Mouse (Mus musculus): ENCODE data around the gene 1810062G17Rik. TPM values are rescaled to one million over a fixed set of nuclear protein-coding genes. Genes with fewer than 3 reads are reported as not detected.

Gene 1810062G17Rik
- polyA plus RNA-seq, 1 experiment from 2014 or later, result 4.9 TPM

- WGBS, result 87% methylated on average over 7 of the region's 7 CpGs
- ATAC-seq (replicated peaks; ENCODE audit: low FRiP score, low read depth), result no peak
- H3K36me3 ChIP-seq (ENCODE audit: insufficient read depth, low read length), result peaks cover 45% of the 10 kb centered on the region; the same call in 1 of the 2 replicates
These were observed 15.0 kb upstream of the 1810062G17Rik start for GRCm38 (mm10) chr3:36460717-36461116.

GRCm38 (mm10) chr3:36461819-36462218 lies 13.9 kb upstream of the 1810062G17Rik start:
- H3K9me3 ChIP-seq (replicated peaks; ENCODE audit: low read length), result no peaks in the 10 kb centered on the region
- H3K4me1 ChIP-seq (replicated peaks; ENCODE audit: insufficient read depth, low read length), result no peaks in the 10 kb centered on the region
- WGBS, result 85% methylated on average over 5 of the region's 5 CpGs
- H3K4me3 ChIP-seq (replicated peaks; ENCODE audit: low read depth, low read length), result no peak overlapping the region
- H3K36me3 ChIP-seq (ENCODE audit: insufficient read depth, low read length), result peaks cover 41% of the 10 kb centered on the region; the same call in 1 of the 2 replicates
- DNase-seq (ENCODE audit: low spot score), result no peak
- no peak overlapping the region for H3K4me2 ChIP-seq (ENCODE audit: low read length)
- no peak overlapping the region for H3K27ac ChIP-seq
- no peak overlapping the region for H3K9ac ChIP-seq (ENCODE audit: low read depth, low read length)
- no peaks in the 10 kb centered on the region for H3K27me3 ChIP-seq (ENCODE audit: insufficient read depth, low read length)
- TF ChIP-seq CTCF (IDR thresholded peaks at IDR 0.05; ENCODE audit: low read depth), result no peak
- ATAC-seq (replicated peaks; ENCODE audit: low FRiP score, low read depth), result no peak

More at GRCm38 (mm10) chr3:36460717-36461116, 15.0 kb upstream of the 1810062G17Rik start:
- H3K27ac ChIP-seq, result no peak overlapping the region
- no peak for TF ChIP-seq CTCF (IDR thresholded peaks at IDR 0.05; ENCODE audit: low read depth)
- H3K9ac ChIP-seq (ENCODE audit: low read depth, low read length), result no peak overlapping the region
- H3K4me3 ChIP-seq (replicated peaks; ENCODE audit: low read depth, low read length), result no peak overlapping the region
- H3K4me1 ChIP-seq (replicated peaks; ENCODE audit: insufficient read depth, low read length), result no peaks in the 10 kb centered on the region
- H3K9me3 ChIP-seq (replicated peaks; ENCODE audit: low read length), result no peaks in the 10 kb centered on the region
- H3K27me3 ChIP-seq (ENCODE audit: insufficient read depth, low read length), result no peaks in the 10 kb centered on the region
- H3K4me2 ChIP-seq (ENCODE audit: low read length), result no peak overlapping the region
- no peak for DNase-seq (ENCODE audit: low spot score)

GRCm38 (mm10) chr3:36462348-36462747 lies 13.4 kb upstream of the 1810062G17Rik start:
- DNase-seq (ENCODE audit: low spot score), result no peak
- no peak overlapping the region for H3K9ac ChIP-seq (ENCODE audit: low read depth, low read length)
- no peak for TF ChIP-seq CTCF (IDR thresholded peaks at IDR 0.05; ENCODE audit: low read depth)
- H3K27ac ChIP-seq, result no peak overlapping the region
- H3K9me3 ChIP-seq (replicated peaks; ENCODE audit: low read length), result no peaks in the 10 kb centered on the region
- no peaks in the 10 kb centered on the region for H3K27me3 ChIP-seq (ENCODE audit: insufficient read depth, low read length)
- no peak overlapping the region for H3K4me2 ChIP-seq (ENCODE audit: low read length)
- ATAC-seq (replicated peaks; ENCODE audit: low FRiP score, low read depth), result no peak
- no peaks in the 10 kb centered on the region for H3K4me1 ChIP-seq (replicated peaks; ENCODE audit: insufficient read depth, low read length)
- peaks cover 41% of the 10 kb centered on the region; the same call in 1 of the 2 replicates for H3K36me3 ChIP-seq (ENCODE audit: insufficient read depth, low read length)
- 18% methylated on average over 1 of the region's 1 CpGs for WGBS
- H3K4me3 ChIP-seq (replicated peaks; ENCODE audit: low read depth, low read length), result no peak overlapping the region

GRCm38 (mm10) chr3:36465538-36465937 lies 10.2 kb upstream of the 1810062G17Rik start:
- no peaks in the 10 kb centered on the region for H3K4me1 ChIP-seq (replicated peaks; ENCODE audit: insufficient read depth, low read length)
- no peak overlapping the region for H3K9ac ChIP-seq (ENCODE audit: low read depth, low read length)
- WGBS, result 71% methylated on average over 7 of the region's 7 CpGs
- no peak for DNase-seq (ENCODE audit: low spot score)
- H3K27ac ChIP-seq, result no peak overlapping the region
- no peak overlapping the region for H3K4me3 ChIP-seq (replicated peaks; ENCODE audit: low read depth, low read length)
- peaks cover 27% of the 10 kb centered on the region; the same call in 1 of the 2 replicates for H3K36me3 ChIP-seq (ENCODE audit: insufficient read depth, low read length)
- no peak for TF ChIP-seq CTCF (IDR thresholded peaks at IDR 0.05; ENCODE audit: low read depth)
- H3K9me3 ChIP-seq (replicated peaks; ENCODE audit: low read length), result no peaks in the 10 kb centered on the region
- no peak for ATAC-seq (replicated peaks; ENCODE audit: low FRiP score, low read depth)
- no peaks in the 10 kb centered on the region for H3K27me3 ChIP-seq (ENCODE audit: insufficient read depth, low read length)
- no peak overlapping the region for H3K4me2 ChIP-seq (ENCODE audit: low read length)

- Histone ChIP-seq H3K27me3 (ENCODE audit: insufficient read depth, low read length) (no peaks in the 10 kb centered on the region), H3K27ac (no peak overlapping the region), H3K9me3 (replicated peaks; ENCODE audit: low read length) (no peaks in the 10 kb centered on the region), H3K4me2 (ENCODE audit: low read length) (no peak overlapping the region), H3K4me1 (replicated peaks; ENCODE audit: insufficient read depth, low read length) (no peaks in the 10 kb centered on the region), H3K4me3 (replicated peaks; ENCODE audit: low read depth, low read length) (no peak overlapping the region), H3K36me3 (ENCODE audit: insufficient read depth, low read length) (peaks cover 13% of the 10 kb centered on the region; the same call in 1 of the 2 replicates), H3K9ac (ENCODE audit: low read depth, low read length) (no peak overlapping the region)
- DNase-seq (ENCODE audit: low spot score) (no peak), ATAC-seq (replicated peaks; ENCODE audit: low FRiP score, low read depth) (0 out of 2 replicates have a peak, but pooled peaks have one; percentile 40)
- WGBS, result 81% methylated on average over 7 of the region's 7 CpGs
- TF ChIP-seq CTCF (IDR thresholded peaks at IDR 0.05; ENCODE audit: low read depth), result no peak
These were observed 8.1 kb upstream of the 1810062G17Rik start for GRCm38 (mm10) chr3:36467632-36468031.

GRCm38 (mm10) chr3:36468871-36469270 lies 6.9 kb upstream of the 1810062G17Rik start:
- no peak for DNase-seq (ENCODE audit: low spot score)
- ATAC-seq (replicated peaks; ENCODE audit: low FRiP score, low read depth), result 0 out of 2 replicates have a peak, but pooled peaks have one; percentile 41
- Histone ChIP-seq H3K9me3 (replicated peaks; ENCODE audit: low read length) (no peaks in the 10 kb centered on the region), H3K27ac (no peak overlapping the region), H3K9ac (ENCODE audit: low read depth, low read length) (no peak overlapping the region), H3K4me1 (replicated peaks; ENCODE audit: insufficient read depth, low read length) (no peaks in the 10 kb centered on the region), H3K36me3 (ENCODE audit: insufficient read depth, low read length) (peaks cover 6% of the 10 kb centered on the region; the same call in 1 of the 2 replicates), H3K4me2 (ENCODE audit: low read length) (no peak overlapping the region), H3K27me3 (ENCODE audit: insufficient read depth, low read length) (no peaks in the 10 kb centered on the region), H3K4me3 (replicated peaks; ENCODE audit: low read depth, low read length) (no peak overlapping the region)
- TF ChIP-seq CTCF (IDR thresholded peaks at IDR 0.05; ENCODE audit: low read depth), result no peak
- 40% methylated on average over 2 of the region's 2 CpGs for WGBS

GRCm38 (mm10) chr3:36471856-36472255 lies 3.9 kb upstream of the 1810062G17Rik start:
- peaks cover 3% of the 10 kb centered on the region; the same call in 1 of the 2 replicates for H3K4me1 ChIP-seq (replicated peaks; ENCODE audit: insufficient read depth, low read length)
- H3K36me3 ChIP-seq (ENCODE audit: insufficient read depth, low read length), result 0 out of 2 replicates have a peak, but pooled peaks cover 4% of the 10 kb centered on the region
- H3K4me2 ChIP-seq (ENCODE audit: low read length), result no peak overlapping the region
- no peak overlapping the region for H3K27ac ChIP-seq
- no peak overlapping the region for H3K4me3 ChIP-seq (replicated peaks; ENCODE audit: low read depth, low read length)
- H3K9ac ChIP-seq (ENCODE audit: low read depth, low read length), result no peak overlapping the region
- no peak for DNase-seq (ENCODE audit: low spot score)
- H3K9me3 ChIP-seq (replicated peaks; ENCODE audit: low read length), result no peaks in the 10 kb centered on the region
- TF ChIP-seq CTCF (IDR thresholded peaks at IDR 0.05; ENCODE audit: low read depth), result no peak
- no peaks in the 10 kb centered on the region for H3K27me3 ChIP-seq (ENCODE audit: insufficient read depth, low read length)
- 71% methylated on average over 4 of the region's 4 CpGs for WGBS
- no peak for ATAC-seq (replicated peaks; ENCODE audit: low FRiP score, low read depth)

Measured in kidney, postnatal 0 days (tissue).